9 mouse cellular contexts compared by ENCODE assay signal in genomic region chr9:13918606-13919202, GRCm38 (mm10).
A peak's percentile ranks its signal among the peaks of the same experiment; 100 is the strongest.
DNase-seq lines count a peak whose midpoint lies in the region; ATAC-seq lines count a peak whose summit lies in the region.
"Had no signal": no experiment of that assay in that cellular context is flagged by ENCODE, and none has a peak within 500 bp of the region (broad histone marks: within the 10 kb centered on the region; RNA-seq: fewer than 3 reads in every experiment).

No protein-coding gene starts in this region.

- H3K4me2 ChIP-seq in forebrain, embryonic 15.5 days (replicated peaks): no peak overlapping the region
- no peak overlapping the region for H3K4me2 ChIP-seq in midbrain, embryonic 13.5 days (replicated peaks)

- no peak overlapping the region for H3K9ac ChIP-seq in forebrain, embryonic 15.5 days (replicated peaks)
- H3K9ac ChIP-seq in midbrain, embryonic 13.5 days (replicated peaks): no peak overlapping the region

- no peaks in the 10 kb centered on the region for H3K27me3 ChIP-seq in forebrain, embryonic 15.5 days
- H3K27me3 ChIP-seq in midbrain, embryonic 13.5 days: no peaks in the 10 kb centered on the region

- peak; percentile 7 for DNase-seq in CD4-positive, CD25-positive, alpha-beta regulatory T cell, adult 2 months (ENCODE audit: low read depth, low spot score)
- peak; percentile 40 for DNase-seq in R1 (ENCODE audit: low read depth, low spot score)
- DNase-seq in spleen, postnatal 36 days (ENCODE audit: low spot score in 2 of 2): no peak
- no peak for DNase-seq in MN1 (ENCODE audit: low spot score)
- DNase-seq: thymus, postnatal 36 days had no signal

- H3K9me3 ChIP-seq in forebrain, embryonic 15.5 days: no peaks in the 10 kb centered on the region
- H3K9me3 ChIP-seq in midbrain, embryonic 13.5 days: peaks cover 4% of the 10 kb centered on the region; the same call in 1 of the 2 replicates

- 17% methylated on average over 7 of the region's 7 CpGs for WGBS in forebrain, embryonic 15.5 days
- WGBS in midbrain, embryonic 13.5 days: 34% methylated on average over 7 of the region's 7 CpGs

- H3K4me1 ChIP-seq in forebrain, embryonic 15.5 days: peaks cover 9% of the 10 kb centered on the region; the same call in 1 of the 2 replicates
- H3K4me1 ChIP-seq in midbrain, embryonic 13.5 days (replicated peaks): peaks cover 15% of the 10 kb centered on the region

- peak; percentile 86 for ATAC-seq in forebrain, embryonic 15.5 days (replicated peaks)
- ATAC-seq in midbrain, embryonic 13.5 days: peak; percentile 89
- ATAC-seq in megakaryocyte-erythroid progenitor cell, adult 5-6 weeks (replicated peaks; ENCODE audit: low FRiP score, low TSS enrichment, poor library complexity, severe bottlenecking): no peak

- H3K27ac ChIP-seq in forebrain, embryonic 15.5 days (replicated peaks): no peak overlapping the region
- H3K27ac ChIP-seq in midbrain, embryonic 13.5 days: peak overlapping the region; percentile 14; the same call in 1 of the 2 replicates

- no peaks in the 10 kb centered on the region for H3K36me3 ChIP-seq in forebrain, embryonic 15.5 days
- no peaks in the 10 kb centered on the region for H3K36me3 ChIP-seq in midbrain, embryonic 13.5 days

- no peak overlapping the region for H3K4me3 ChIP-seq in forebrain, embryonic 15.5 days
- no peak overlapping the region for H3K4me3 ChIP-seq in midbrain, embryonic 13.5 days (replicated peaks)
- H3K4me3 ChIP-seq: megakaryocyte, embryonic 14.5 days had no signal

Comparison
In these comparisons a context has a peak if more than half of its experiments do, and no peak if none do; other contexts are left out.
1. DNase-seq: peak in CD4-positive, CD25-positive, alpha-beta regulatory T cell, adult 2 months (single experiment) and R1 (single experiment); none in spleen, postnatal 36 days (0 of 2) and MN1 (single experiment).